Mouse (Mus musculus): ENCODE results near the gene Wbp2nl. TPM values are rescaled to one million over a fixed set of nuclear protein-coding genes. Genes with fewer than 3 reads are reported as not detected.

The Wbp2nl gene
- polyA plus RNA-seq, 1 experiment from 2014 or later: 0.16 TPM

DNA sequence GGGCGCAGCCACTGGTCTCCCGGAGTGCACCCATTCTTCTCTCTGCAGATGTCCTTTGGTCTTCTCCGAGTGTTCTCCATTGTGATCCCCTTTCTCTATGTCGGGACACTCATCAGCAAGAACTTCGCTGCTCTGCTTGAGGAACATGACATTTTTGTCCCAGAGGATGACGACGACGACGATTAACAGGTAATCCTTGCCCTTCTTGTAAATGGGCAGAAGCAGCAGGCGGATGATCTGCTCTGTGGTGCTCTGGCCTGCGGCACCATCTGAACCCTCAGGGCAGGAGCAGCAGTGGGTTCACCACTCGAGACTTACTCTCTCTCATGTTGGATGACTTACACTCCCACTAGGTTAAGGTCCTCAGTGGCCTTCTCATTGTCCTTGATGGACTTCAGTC lies 49.1 kb downstream of the Wbp2nl start:
- Histone ChIP-seq H3K27me3 (replicated peaks; ENCODE audit: control insufficient read depth, insufficient read depth, low read length) (no peaks in the 10 kb centered on the region), H3K27ac (ENCODE audit: low read depth) (0 out of 2 replicates have a peak overlapping the region, but pooled peaks have one; percentile 9), H3K4me2 (ENCODE audit: low read length) (peak overlapping the region; percentile 16; the same call in 1 of the 2 replicates), H3K36me3 (ENCODE audit: control insufficient read depth, insufficient read depth, low read length) (peaks cover 40% of the 10 kb centered on the region), H3K4me1 (replicated peaks; ENCODE audit: control insufficient read depth, insufficient read depth, low read length) (peaks cover 17% of the 10 kb centered on the region), H3K9me3 (ENCODE audit: control insufficient read depth, low read length) (no peaks in the 10 kb centered on the region), H3K9ac (ENCODE audit: low read length) (no peak overlapping the region), H3K4me3 (ENCODE audit: low read depth, low read length) (no peak overlapping the region)
- ATAC-seq (replicated peaks; ENCODE audit: low FRiP score, low TSS enrichment, low read depth) (no peak), DNase-seq (ENCODE audit: low spot score) (no peak)
- WGBS: 93% methylated on average over 12 of the region's 12 CpGs

DNA sequence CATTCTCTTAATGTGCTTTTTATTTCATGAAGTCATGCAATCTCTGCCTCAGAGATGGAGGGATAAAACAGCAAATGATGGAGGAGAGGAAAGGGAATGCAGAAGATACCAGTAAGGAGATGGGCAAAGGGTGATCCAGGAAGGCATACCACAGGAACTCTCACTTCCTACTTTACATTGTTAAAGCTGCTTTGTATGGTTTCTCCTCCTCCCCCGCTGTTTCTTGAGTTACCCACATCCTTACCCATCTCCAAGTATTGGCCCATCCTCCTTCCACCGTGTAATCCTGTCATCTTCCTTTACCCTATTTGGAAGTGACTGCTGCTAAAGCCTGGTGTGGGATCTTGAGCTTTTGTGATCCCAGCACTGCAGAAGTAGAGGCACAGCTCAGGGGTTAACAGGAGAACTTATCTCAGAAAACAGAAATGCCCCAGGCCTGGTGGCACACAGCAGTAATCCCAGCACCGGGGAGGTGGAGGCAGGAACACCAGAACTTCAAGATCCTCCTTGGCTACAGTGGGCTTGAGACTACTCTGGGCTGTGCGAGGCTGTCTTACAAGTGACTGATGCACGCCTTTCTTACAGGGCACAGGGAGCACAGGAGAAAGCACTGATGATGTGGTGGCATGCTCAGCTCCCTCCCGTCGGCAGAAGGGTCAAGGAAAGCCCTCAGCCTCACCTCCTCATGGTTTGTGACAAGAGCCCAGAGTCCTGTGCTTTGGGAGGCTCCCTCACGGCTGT lies 49.7 kb downstream of the Wbp2nl start:
- Histone ChIP-seq H3K4me3 (ENCODE audit: low read depth, low read length) (no peak overlapping the region), H3K27ac (ENCODE audit: low read depth) (no peak overlapping the region), H3K27me3 (replicated peaks; ENCODE audit: control insufficient read depth, insufficient read depth, low read length) (no peaks in the 10 kb centered on the region), H3K9ac (ENCODE audit: low read length) (no peak overlapping the region), H3K4me2 (ENCODE audit: low read length) (no peak overlapping the region), H3K9me3 (ENCODE audit: control insufficient read depth, low read length) (no peaks in the 10 kb centered on the region), H3K4me1 (replicated peaks; ENCODE audit: control insufficient read depth, insufficient read depth, low read length) (peaks cover 22% of the 10 kb centered on the region), H3K36me3 (ENCODE audit: control insufficient read depth, insufficient read depth, low read length) (peaks cover 40% of the 10 kb centered on the region)
- DNase-seq (ENCODE audit: low spot score) (no peak), ATAC-seq (replicated peaks; ENCODE audit: low FRiP score, low TSS enrichment, low read depth) (no peak)
- WGBS: 80% methylated on average over 8 of the region's 8 CpGs

DNA sequence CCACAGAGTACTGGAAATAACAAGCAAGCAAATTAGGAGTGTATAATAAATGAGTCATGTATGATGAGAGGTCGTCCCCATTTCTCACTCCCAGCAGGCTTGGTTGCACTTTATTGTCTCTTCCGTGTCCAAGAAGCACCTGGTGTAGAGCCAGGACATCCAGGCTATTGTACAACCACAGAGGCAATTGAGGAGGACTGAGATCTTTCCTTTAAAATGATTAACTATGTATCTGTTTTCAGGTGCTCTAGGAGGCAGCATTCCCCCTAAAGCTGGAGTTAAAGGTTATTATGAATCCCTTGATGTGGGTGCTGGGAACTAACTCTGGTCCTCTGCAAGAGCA lies 50.2 kb downstream of the Wbp2nl start:
- 80% methylated on average over 2 of the region's 2 CpGs for WGBS

DNA sequence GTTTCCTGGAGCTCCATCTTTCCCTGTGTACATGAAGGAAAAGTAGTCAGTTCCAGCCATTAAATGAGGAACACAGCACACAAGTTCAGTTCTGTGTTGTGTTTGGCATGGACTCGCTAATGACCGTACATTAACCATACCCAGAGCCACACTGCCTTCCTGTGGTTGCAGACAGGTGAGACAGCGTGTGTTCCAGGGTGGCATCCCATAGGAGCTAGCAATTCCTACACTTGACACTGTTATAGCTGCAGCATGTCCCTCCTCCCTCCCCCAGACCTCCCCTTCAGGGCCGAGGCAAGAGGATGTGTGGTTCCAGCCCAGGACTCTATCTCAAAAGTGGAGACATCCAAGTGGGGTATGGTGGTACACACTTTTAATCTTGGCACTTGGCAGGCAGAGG lies 51.6 kb downstream of the Wbp2nl start:
- DNase-seq (ENCODE audit: low spot score): no peak
- 82% methylated on average over 4 of the region's 4 CpGs for WGBS
- Histone ChIP-seq H3K4me3 (ENCODE audit: low read depth, low read length) (no peak overlapping the region), H3K4me1 (replicated peaks; ENCODE audit: control insufficient read depth, insufficient read depth, low read length) (peaks cover 27% of the 10 kb centered on the region), H3K36me3 (ENCODE audit: control insufficient read depth, insufficient read depth, low read length) (peaks cover 37% of the 10 kb centered on the region), H3K9me3 (ENCODE audit: control insufficient read depth, low read length) (no peaks in the 10 kb centered on the region), H3K27ac (ENCODE audit: low read depth) (no peak overlapping the region), H3K4me2 (ENCODE audit: low read length) (no peak overlapping the region), H3K9ac (ENCODE audit: low read length) (no peak overlapping the region), H3K27me3 (replicated peaks; ENCODE audit: control insufficient read depth, insufficient read depth, low read length) (no peaks in the 10 kb centered on the region)
- no peak for ATAC-seq (replicated peaks; ENCODE audit: low FRiP score, low TSS enrichment, low read depth)

More for the DNA sequence above, 50.2 kb downstream of the Wbp2nl start:
- Histone ChIP-seq H3K4me3 (ENCODE audit: low read depth, low read length) (no peak overlapping the region), H3K36me3 (ENCODE audit: control insufficient read depth, insufficient read depth, low read length) (peaks cover 40% of the 10 kb centered on the region), H3K27me3 (replicated peaks; ENCODE audit: control insufficient read depth, insufficient read depth, low read length) (no peaks in the 10 kb centered on the region), H3K27ac (ENCODE audit: low read depth) (no peak overlapping the region), H3K4me1 (replicated peaks; ENCODE audit: control insufficient read depth, insufficient read depth, low read length) (peaks cover 22% of the 10 kb centered on the region), H3K9me3 (ENCODE audit: control insufficient read depth, low read length) (no peaks in the 10 kb centered on the region), H3K9ac (ENCODE audit: low read length) (no peak overlapping the region), H3K4me2 (ENCODE audit: low read length) (no peak overlapping the region)
- DNase-seq (ENCODE audit: low spot score): no peak
- no peak for ATAC-seq (replicated peaks; ENCODE audit: low FRiP score, low TSS enrichment, low read depth)

DNA sequence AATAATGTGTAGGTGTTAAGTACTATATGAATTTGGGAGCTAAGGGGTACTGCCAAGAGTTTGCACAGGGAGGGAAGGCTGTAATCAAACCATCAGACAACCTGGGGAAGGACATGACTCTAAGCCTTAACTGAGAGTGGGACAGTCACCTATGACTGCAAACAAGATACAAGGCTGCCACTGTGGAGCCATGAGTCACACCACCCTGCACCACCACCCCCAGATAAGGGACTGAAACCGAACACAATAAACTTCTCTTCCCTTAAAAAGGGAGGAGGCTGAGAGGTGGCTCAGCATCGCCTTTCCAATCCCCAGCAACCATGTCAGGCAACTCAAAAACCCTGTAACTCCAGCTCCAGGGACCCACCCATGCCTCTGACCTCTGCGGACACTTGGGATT lies 52.7 kb downstream of the Wbp2nl start:
- Histone ChIP-seq H3K4me1 (replicated peaks; ENCODE audit: control insufficient read depth, insufficient read depth, low read length) (peaks cover 27% of the 10 kb centered on the region), H3K9me3 (ENCODE audit: control insufficient read depth, low read length) (no peaks in the 10 kb centered on the region), H3K4me2 (ENCODE audit: low read length) (no peak overlapping the region), H3K9ac (ENCODE audit: low read length) (no peak overlapping the region), H3K27me3 (replicated peaks; ENCODE audit: control insufficient read depth, insufficient read depth, low read length) (no peaks in the 10 kb centered on the region), H3K36me3 (ENCODE audit: control insufficient read depth, insufficient read depth, low read length) (peaks cover 37% of the 10 kb centered on the region), H3K4me3 (ENCODE audit: low read depth, low read length) (no peak overlapping the region), H3K27ac (ENCODE audit: low read depth) (0 out of 2 replicates have a peak overlapping the region, but pooled peaks have one; percentile 45)
- ATAC-seq (replicated peaks; ENCODE audit: low FRiP score, low TSS enrichment, low read depth) (no peak), DNase-seq (ENCODE audit: low spot score) (no peak)
- 80% methylated on average over 3 of the region's 3 CpGs for WGBS

DNA sequence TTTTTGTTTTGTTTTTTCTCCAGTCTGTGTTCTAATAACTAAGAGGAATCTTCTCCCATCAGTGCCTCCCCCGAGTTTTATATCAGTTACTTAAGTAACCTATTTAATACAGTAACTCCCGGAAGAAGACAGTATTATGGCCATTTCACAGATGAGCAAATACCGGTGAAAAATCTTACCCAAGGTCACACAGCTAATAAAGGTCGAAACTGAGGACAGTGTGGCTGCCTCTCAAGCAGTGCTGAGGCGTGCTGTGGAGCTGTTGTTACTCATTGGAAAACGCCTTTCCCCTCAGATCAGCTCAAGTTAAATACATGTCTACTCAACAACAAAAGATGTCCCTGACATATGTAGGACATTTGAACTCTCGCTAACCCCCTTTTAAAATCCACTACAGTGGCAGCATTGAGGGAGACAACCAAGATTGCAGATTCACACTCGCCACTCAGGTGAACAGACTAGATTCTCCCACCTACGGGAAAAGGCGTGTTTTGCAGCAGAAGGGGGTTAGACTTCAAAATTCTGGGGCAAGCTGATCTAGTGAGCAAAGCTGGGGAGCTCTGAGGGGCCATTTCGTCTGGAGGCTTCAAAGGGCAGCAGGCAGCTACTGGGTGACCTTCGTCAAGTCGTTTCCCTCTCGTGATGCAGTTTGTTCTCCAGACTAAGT lies 54.5 kb downstream of the Wbp2nl start:
- peak overlapping the region; percentile 77 for H3K27ac ChIP-seq (ENCODE audit: low read depth)
- no peaks in the 10 kb centered on the region for H3K9me3 ChIP-seq (ENCODE audit: control insufficient read depth, low read length)
- peaks cover 30% of the 10 kb centered on the region for H3K36me3 ChIP-seq (ENCODE audit: control insufficient read depth, insufficient read depth, low read length)
- H3K27me3 ChIP-seq (replicated peaks; ENCODE audit: control insufficient read depth, insufficient read depth, low read length): no peaks in the 10 kb centered on the region
- WGBS: 24% methylated on average over 14 of the region's 14 CpGs
- peak overlapping the region; percentile 95 for H3K4me2 ChIP-seq (ENCODE audit: low read length)
- peaks cover 13% of the 10 kb centered on the region for H3K4me1 ChIP-seq (replicated peaks; ENCODE audit: control insufficient read depth, insufficient read depth, low read length)
- H3K4me3 ChIP-seq (ENCODE audit: low read depth, low read length): peak overlapping the region; percentile 96
- peak overlapping the region; percentile 96 for H3K9ac ChIP-seq (ENCODE audit: low read length)
- ATAC-seq (replicated peaks; ENCODE audit: low FRiP score, low TSS enrichment, low read depth): no peak
- no peak for DNase-seq (ENCODE audit: low spot score)

DNA sequence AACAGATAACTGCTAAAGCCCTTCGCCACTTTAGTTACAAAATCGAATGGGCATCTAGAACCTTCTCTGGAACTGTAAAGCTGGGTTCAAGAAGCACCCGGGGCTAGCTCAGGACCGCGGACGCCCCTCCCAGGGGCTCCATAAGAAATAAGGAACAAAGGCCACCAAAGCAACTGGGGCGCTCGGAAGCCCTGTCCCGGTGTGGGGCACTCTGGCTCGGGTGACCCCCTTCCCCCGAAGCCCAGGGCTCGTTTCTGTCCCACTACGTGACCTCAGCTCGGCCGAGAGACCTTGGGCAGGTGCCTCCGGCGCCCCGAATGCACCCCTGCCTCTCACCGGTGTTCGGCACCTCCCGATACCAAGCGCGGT lies 55.0 kb downstream of the Wbp2nl start:
- H3K9me3 ChIP-seq (ENCODE audit: control insufficient read depth, low read length): no peaks in the 10 kb centered on the region
- peaks cover 25% of the 10 kb centered on the region for H3K36me3 ChIP-seq (ENCODE audit: control insufficient read depth, insufficient read depth, low read length)
- H3K27ac ChIP-seq (ENCODE audit: low read depth): peak overlapping the region; percentile 77
- H3K4me2 ChIP-seq (ENCODE audit: low read length): peak overlapping the region; percentile 95
- ATAC-seq (replicated peaks; ENCODE audit: low FRiP score, low TSS enrichment, low read depth) (no peak; the same call in none of the 2 replicates), DNase-seq (ENCODE audit: low spot score) (peak; percentile 65)
- H3K4me3 ChIP-seq (ENCODE audit: low read depth, low read length): peak overlapping the region; percentile 96
- 0% methylated on average over 23 of the region's 23 CpGs for WGBS
- H3K9ac ChIP-seq (ENCODE audit: low read length): peak overlapping the region; percentile 96
- H3K27me3 ChIP-seq (replicated peaks; ENCODE audit: control insufficient read depth, insufficient read depth, low read length): no peaks in the 10 kb centered on the region
- H3K4me1 ChIP-seq (replicated peaks; ENCODE audit: control insufficient read depth, insufficient read depth, low read length): peaks cover 18% of the 10 kb centered on the region

DNA sequence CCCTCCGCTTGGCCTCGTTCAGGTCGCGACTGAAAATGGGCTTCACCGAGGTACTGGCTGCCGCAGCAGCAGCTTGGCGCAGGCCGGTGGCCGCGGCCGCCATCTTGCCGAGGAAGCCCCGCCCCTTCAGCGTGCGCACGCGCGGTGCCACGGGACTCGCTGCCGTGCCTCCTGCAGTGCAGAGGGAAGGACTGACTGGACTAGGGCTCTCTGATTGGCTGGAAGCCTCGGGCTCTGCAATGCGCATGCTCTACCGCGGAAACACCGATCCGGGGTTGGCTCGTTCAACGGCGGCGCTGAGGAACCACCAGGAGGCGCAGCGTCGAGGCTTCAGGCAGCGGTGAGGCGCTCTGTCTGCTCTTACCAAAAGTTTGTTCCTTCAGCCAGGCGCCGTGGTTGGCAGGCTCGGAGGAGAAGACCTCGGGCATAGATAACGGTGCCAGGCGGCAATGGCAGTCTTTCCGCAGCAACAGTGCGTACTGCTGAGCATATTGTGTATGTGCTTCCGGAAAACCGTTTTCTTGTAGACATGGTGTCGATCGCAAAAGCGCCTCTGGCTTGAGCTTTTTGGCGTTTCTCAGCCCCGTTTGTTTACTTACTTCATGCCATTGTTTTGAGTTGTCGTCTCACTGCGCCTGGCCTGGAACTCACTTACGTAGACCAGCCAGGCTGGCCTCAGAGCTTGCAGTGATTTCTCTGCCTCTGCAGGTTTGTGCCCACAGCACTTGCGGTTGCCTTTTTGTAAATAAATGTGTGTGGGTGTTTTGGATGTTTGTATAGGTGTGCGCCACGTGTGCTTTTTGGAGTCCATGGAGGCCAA lies 55.6 kb downstream of the Wbp2nl start, which contains the start of gene Ndufa6:
Gene Ndufa6 (minus strand): TSS at position 197 of the 820 bp plus-strand sequence.
- DNase-seq (ENCODE audit: low spot score) (peak; percentile 97), ATAC-seq (replicated peaks; ENCODE audit: low FRiP score, low TSS enrichment, low read depth) (peak; percentile 97)
- H3K9me3 ChIP-seq (ENCODE audit: control insufficient read depth, low read length): no peaks in the 10 kb centered on the region
- peak within 1 kb of the TSS; percentile 96 for H3K4me3 ChIP-seq (ENCODE audit: low read depth, low read length)
- H3K36me3 ChIP-seq (ENCODE audit: control insufficient read depth, insufficient read depth, low read length): peaks cover 19% of the 10 kb centered on the region
- 2% methylated on average over 57 of the region's 57 CpGs for WGBS
- H3K4me2 ChIP-seq (ENCODE audit: low read length): peak within 1 kb of the TSS; percentile 95
- peak within 1 kb of the TSS; percentile 96 for H3K9ac ChIP-seq (ENCODE audit: low read length)
- H3K27ac ChIP-seq (ENCODE audit: low read depth): peak within 1 kb of the TSS; percentile 85
- H3K27me3 ChIP-seq (replicated peaks; ENCODE audit: control insufficient read depth, insufficient read depth, low read length): no peaks in the 10 kb centered on the region
- peaks cover 24% of the 10 kb centered on the region for H3K4me1 ChIP-seq (replicated peaks; ENCODE audit: control insufficient read depth, insufficient read depth, low read length)

Measured in intestine, embryonic 14.5 days (tissue).